Mouse (Mus musculus) kidney, adult 9 months (tissue): ENCODE measurements at regions not wholly inside any gene's neighbourhood (a gene's known extent, or its start where the extent isn't known, plus 50 kb on each side); places are given as distances from the start of the nearest gene placed in this dataset.

ENCODE experiments used
- DNase-seq: peaks from one replicate; pipeline ENCODE4 v3.0.0; 2022

- DNase-seq = no peak
Observed at GRCm38 (mm10) chr3:17668839-17669238, 279.4 kb upstream of the Cypt12 start.
